Comparison of ENCODE assay signal across 9 mouse cellular contexts in genomic region chr12:71293960-71294942, GRCm38 (mm10). TPM values are rescaled to one million over a fixed set of nuclear protein-coding genes. Genes with fewer than 3 reads are reported as not detected.
DNase-seq lines count a peak whose midpoint lies in the region; ATAC-seq and TF ChIP-seq lines count a peak whose summit lies in the region.
"Had no signal": no experiment of that assay in that cellular context is flagged by ENCODE, and none has a peak within 500 bp of the region (broad histone marks: within the 10 kb centered on the region; RNA-seq: fewer than 3 reads in every experiment).

No protein-coding gene starts in this region.

- no peak overlapping the region for H3K27ac ChIP-seq in kidney, embryonic 14.5 days (ENCODE audit: low read depth, low read length)
- peak overlapping the region; percentile 3; the same call in 1 of the 2 replicates for H3K27ac ChIP-seq in embryonic facial prominence, embryonic 10.5 days (replicated peaks)
- H3K27ac ChIP-seq in intestine, postnatal 0 days (ENCODE audit: low read depth, low read length), result no peak overlapping the region
- H3K27ac ChIP-seq in neural tube, embryonic 13.5 days (replicated peaks), result no peak overlapping the region

- no peaks in the 10 kb centered on the region for H3K36me3 ChIP-seq in kidney, embryonic 14.5 days (ENCODE audit: control insufficient read depth, insufficient read depth, low read length)
- no peaks in the 10 kb centered on the region for H3K36me3 ChIP-seq in embryonic facial prominence, embryonic 10.5 days (replicated peaks)
- H3K36me3 ChIP-seq in intestine, postnatal 0 days (ENCODE audit: control insufficient read depth, insufficient read depth), result no peaks in the 10 kb centered on the region
- H3K36me3 ChIP-seq in neural tube, embryonic 13.5 days, result no peaks in the 10 kb centered on the region

- WGBS in kidney, embryonic 14.5 days, result 28% methylated on average over 22 of the region's 22 CpGs
- WGBS in embryonic facial prominence, embryonic 10.5 days, result 24% methylated on average over 22 of the region's 22 CpGs
- 40% methylated on average over 22 of the region's 22 CpGs for WGBS in intestine, postnatal 0 days
- WGBS in neural tube, embryonic 13.5 days, result 12% methylated on average over 22 of the region's 22 CpGs

- H3K9ac ChIP-seq in kidney, embryonic 14.5 days (ENCODE audit: low read depth, low read length), result no peak overlapping the region
- H3K9ac ChIP-seq in intestine, postnatal 0 days (ENCODE audit: low read depth, low read length), result no peak overlapping the region
- H3K9ac ChIP-seq in neural tube, embryonic 13.5 days, result peak overlapping the region; percentile 50; the same call in 1 of the 2 replicates

- H3K4me3 ChIP-seq in kidney, embryonic 14.5 days (ENCODE audit: low read length), result no peak overlapping the region
- peak overlapping the region; percentile 27; the same call in 1 of the 2 replicates for H3K4me3 ChIP-seq in embryonic facial prominence, embryonic 10.5 days
- no peak overlapping the region for H3K4me3 ChIP-seq in intestine, postnatal 0 days (ENCODE audit: low read depth, low read length)
- H3K4me3 ChIP-seq in neural tube, embryonic 13.5 days, result no peak overlapping the region; the same call in 1 of the 2 replicates

- no peak for DNase-seq in kidney, adult 9 months
- peak; percentile 34 for DNase-seq in embryonic facial prominence, embryonic 10.5 days (ENCODE audit: low spot score)
- DNase-seq in cerebellum, postnatal 14 days, result no peak
- DNase-seq in right cerebral cortex, adult 18-20 months, result no peak
- no peak for DNase-seq in urinary bladder, adult 18-20 months (ENCODE audit: low spot score in 2 of 2)
- DNase-seq: heart, postnatal 14 days had no signal

- no peak for TF ChIP-seq CTCF in intestine, postnatal 0 days (IDR thresholded peaks at IDR 0.05; ENCODE audit: low read depth)

- no peak for ATAC-seq in kidney, embryonic 14.5 days (ENCODE audit: low FRiP score, low TSS enrichment)
- no peak for ATAC-seq in intestine, postnatal 0 days
- ATAC-seq in neural tube, embryonic 13.5 days (ENCODE audit: low read depth), result no peak; the same call in 1 of the 2 replicates

- H3K4me2 ChIP-seq in kidney, embryonic 14.5 days (replicated peaks; ENCODE audit: low read depth, low read length), result peak overlapping the region; percentile 26
- H3K4me2 ChIP-seq in intestine, postnatal 0 days (replicated peaks; ENCODE audit: low read depth), result peak overlapping the region; percentile 48
- H3K4me2 ChIP-seq in neural tube, embryonic 13.5 days, result peak overlapping the region; percentile 49

- peaks cover 10% of the 10 kb centered on the region for H3K4me1 ChIP-seq in kidney, embryonic 14.5 days (ENCODE audit: control insufficient read depth, insufficient read depth, low read length)
- peaks cover 62% of the 10 kb centered on the region for H3K4me1 ChIP-seq in embryonic facial prominence, embryonic 10.5 days
- H3K4me1 ChIP-seq in intestine, postnatal 0 days (replicated peaks; ENCODE audit: control insufficient read depth, insufficient read depth, low read length), result no peaks in the 10 kb centered on the region
- H3K4me1 ChIP-seq in neural tube, embryonic 13.5 days (replicated peaks), result peaks cover 24% of the 10 kb centered on the region

- H3K9me3 ChIP-seq in kidney, embryonic 14.5 days (ENCODE audit: control insufficient read depth, low read length), result no peaks in the 10 kb centered on the region
- H3K9me3 ChIP-seq in embryonic facial prominence, embryonic 10.5 days, result no peaks in the 10 kb centered on the region
- H3K9me3 ChIP-seq in intestine, postnatal 0 days (ENCODE audit: control insufficient read depth), result no peaks in the 10 kb centered on the region
- no peaks in the 10 kb centered on the region for H3K9me3 ChIP-seq in neural tube, embryonic 13.5 days

- H3K27me3 ChIP-seq in kidney, embryonic 14.5 days (ENCODE audit: control insufficient read depth, insufficient read depth, low read length), result no peaks in the 10 kb centered on the region
- H3K27me3 ChIP-seq in embryonic facial prominence, embryonic 10.5 days (replicated peaks; ENCODE audit: low read depth, poor library complexity, severe bottlenecking), result no peaks in the 10 kb centered on the region
- H3K27me3 ChIP-seq in intestine, postnatal 0 days (replicated peaks; ENCODE audit: control insufficient read depth, insufficient read depth, low read length), result no peaks in the 10 kb centered on the region
- no peaks in the 10 kb centered on the region for H3K27me3 ChIP-seq in neural tube, embryonic 13.5 days

RNA-seq across cellular contexts. Expression of gene Dact1, which starts 15.4 kb away (rescaled TPM):
- polyA plus RNA-seq in kidney, embryonic 14.5 days (2014; fragmentation: Nextera tagmentation; extraction: Ambion mirVana), result 18.9 and 19.9 TPM in 2 replicates
- polyA plus RNA-seq in embryonic facial prominence, embryonic 10.5 days (2016; fragmentation: Nextera tagmentation; extraction: Ambion mirVana), result 15.9 and 20.0 TPM in 2 replicates
- polyA plus RNA-seq in intestine, postnatal 0 days (2015; fragmentation: Nextera tagmentation; extraction: Ambion mirVana), result 4.8 and 5.1 TPM in 2 replicates
- polyA plus RNA-seq in neural tube, embryonic 13.5 days (2015; fragmentation: Nextera tagmentation; extraction: Ambion mirVana), result 38.5 and 41.0 TPM in 2 replicates
